Mouse (Mus musculus) heart, adult 18-20 months (tissue): ENCODE measurements around the gene Elmo1. TPM values are rescaled to one million over a fixed set of nuclear protein-coding genes. Genes with fewer than 3 reads are reported as not detected.

Source experiments
- DNase-seq, 2 experiments: peaks; one replicate each; pipeline ENCODE4 v3.0.0; 2021 to 2022; ENCODE audit warnings: mixed read lengths in 1 of 2
- total RNA-seq, 2 experiments: library from RNA; stranded (reverse); gene quantifications; 2 replicates each; pipeline ENCODE4 v1.2.3; 2021

The Elmo1 gene
- total RNA-seq, 2 experiments from 2014 or later = 7.6 to 9.1 TPM

DNA sequence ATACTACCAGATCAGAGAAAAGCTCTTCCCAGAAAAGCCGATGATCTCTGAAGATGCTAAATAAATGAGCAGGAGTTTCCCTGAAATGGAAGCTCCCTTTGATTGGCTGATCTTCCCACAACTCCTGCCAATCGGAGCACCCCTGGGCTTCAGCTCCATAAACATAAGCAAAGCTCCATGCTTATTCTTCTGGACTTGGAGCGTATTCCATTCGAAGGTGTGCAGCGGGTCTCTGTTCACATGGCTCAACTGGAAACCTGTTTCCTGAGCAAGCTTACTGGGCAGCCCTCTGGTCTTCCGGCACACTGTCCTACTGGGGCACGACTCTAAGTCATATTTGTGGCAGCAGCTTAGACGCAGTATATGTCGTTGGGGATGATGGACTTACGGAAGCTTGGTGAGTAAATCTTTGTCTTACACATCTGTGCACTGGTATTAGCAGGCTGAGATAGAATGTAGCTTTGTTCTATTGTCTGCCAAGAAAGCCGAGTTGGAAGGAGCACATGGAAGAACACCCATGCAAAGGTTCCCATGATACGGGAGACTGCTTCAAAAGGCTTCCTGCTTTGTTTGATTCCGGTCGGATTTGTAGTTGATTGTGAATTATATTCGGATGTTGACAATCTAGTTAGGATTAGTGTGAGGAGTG is 382.6 kb downstream of the Elmo1 start:
- DNase-seq = no peak

DNA sequence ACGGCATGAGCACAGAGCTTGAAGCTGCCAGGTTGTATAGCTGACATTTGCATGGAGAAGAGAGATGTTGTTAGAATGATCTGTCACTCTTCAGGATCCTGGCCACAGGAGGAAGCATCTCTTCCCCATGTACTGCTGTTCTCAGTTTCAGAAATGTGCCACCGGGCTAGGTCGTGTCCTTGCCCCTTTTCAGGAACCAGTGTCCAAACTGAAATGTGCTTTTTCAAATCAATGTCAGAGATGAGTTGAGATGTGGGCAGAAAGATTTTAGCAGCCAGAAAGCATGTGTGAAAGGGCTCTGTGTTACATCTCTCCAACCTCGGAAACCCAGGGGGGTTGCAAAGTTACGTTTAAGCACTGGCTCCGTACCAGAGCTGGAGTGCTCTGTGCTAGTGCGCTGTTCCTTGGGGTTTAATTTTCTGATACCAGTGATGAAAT is 383.3 kb downstream of the Elmo1 start:
- DNase-seq = no peak

DNA sequence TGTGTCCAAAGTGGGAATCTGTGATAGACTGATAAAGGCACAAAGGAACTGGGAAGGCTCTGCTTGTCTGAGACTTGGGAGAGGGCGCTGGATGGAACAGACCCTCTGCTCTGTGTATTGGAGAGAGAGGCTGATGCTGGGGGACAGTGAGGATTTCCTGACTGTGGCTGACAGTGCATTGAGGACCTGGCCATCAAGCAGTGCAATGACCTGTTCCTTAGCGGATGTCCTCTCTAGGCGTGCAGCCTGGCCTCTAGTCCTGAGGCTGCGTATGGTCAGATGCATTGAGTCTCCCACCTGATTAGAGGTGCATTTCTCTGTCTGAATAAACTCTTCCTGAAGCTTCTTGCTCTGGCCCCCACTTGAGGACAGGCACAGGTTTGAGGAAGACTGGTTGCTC is 384.2 kb downstream of the Elmo1 start:
- no peak for DNase-seq

DNA sequence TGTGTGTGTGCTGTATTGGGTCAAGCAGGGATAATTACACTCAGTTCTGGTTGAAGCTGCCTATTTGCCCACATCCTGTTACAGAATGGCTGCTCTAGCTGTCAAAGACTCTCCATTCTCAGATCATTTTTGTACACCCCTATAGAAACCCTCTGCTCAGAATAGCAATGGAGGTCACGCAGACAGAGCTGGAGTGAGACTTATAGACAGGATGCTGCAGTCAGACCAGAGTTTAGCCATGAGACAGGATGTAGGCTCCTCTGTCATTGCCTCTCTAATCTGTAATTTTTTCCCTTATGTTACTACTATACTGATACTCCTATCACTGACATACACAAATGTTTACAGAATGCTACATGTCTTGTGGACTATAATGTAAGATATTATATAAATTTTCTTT is 391.4 kb downstream of the Elmo1 start:
- DNase-seq = no peak

DNA sequence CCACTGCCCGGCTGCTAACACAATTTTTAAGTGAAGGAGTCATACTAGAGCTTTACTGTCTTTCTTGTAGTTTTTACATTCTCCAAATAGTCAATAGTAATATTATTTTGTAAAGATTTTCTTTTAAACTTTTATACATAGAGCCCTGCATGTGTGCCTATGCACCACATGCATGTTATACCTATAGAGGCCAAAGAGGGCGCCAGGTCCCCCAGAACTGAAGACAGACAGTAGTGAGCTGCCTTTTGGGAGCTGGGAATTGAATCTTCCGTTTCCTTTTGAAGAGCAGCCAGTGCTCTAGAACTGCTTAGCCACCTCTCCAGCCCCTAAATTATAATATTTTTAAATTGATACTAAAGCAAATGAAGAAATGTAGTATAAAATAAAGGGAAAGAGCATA is 398.7 kb downstream of the Elmo1 start:
- no peak for DNase-seq

DNA sequence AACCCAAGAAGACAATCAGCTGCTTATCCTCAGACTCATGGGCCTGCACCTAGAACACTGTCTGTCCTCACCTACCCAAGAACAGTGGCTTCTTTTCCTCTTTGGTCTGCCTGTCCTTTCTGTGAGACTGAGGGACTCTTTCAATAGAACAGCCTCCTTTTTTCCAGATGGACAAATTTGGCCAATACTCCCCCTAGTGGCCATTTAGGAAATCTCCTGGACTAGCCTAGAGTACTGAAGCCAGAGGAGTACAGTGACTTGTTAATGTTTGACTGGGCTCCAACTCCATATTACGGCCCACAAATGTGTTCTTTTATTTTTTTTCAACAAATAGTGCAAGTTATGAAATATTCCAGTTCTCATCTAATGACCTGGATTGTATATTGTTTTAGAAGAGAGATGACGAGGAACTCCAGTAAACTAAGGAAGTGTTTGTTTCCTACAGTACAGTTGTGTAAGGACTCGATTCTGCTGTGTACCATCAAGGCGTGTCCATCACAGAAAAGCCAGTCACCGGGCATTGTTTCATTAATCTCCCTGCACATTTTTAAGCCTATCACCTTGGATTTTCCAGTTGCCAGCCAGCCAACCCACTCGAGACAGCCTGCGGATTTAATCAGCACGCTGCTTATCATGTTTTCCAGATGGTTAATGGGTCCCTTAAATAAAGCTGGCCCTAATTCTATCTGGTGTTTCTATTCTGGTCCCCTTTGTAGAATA is 399.5 kb downstream of the Elmo1 start:
- peak; percentile 26 to 44 for DNase-seq

DNA sequence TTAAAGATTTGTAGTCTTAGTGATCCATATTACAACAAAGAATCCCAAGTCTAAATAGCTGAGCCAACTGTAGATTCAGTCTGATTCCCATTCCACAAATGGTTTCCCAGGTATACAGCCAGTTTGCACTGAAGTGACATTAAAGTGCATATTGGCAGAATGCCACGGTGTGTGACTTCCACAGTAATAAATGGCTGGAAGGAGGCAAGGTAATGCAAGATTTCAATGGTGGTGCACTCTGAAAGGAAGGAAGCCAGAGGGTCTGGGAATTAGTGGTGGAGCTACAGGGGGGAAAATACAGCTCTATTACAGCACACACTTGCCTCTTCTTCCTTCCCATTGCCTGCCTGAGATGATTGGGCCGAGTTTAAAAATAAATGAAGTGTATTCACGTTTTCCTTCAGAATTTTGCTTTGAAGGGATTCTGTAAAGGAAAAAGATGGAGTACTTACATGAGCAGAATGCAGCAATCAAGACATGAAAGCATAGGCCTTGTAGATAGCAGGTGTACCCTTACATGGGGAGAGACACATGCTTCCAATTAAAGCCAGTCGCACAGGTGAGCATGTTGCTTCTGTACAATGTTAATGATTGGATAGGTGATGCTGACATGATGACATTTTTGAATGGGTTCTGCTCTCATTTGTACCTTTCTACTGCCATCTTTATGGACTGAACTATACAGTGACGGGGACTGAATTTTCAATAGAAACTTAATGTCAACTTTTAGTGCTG is 400.6 kb downstream of the Elmo1 start:
- peak; percentile 21 to 24 for DNase-seq

DNA sequence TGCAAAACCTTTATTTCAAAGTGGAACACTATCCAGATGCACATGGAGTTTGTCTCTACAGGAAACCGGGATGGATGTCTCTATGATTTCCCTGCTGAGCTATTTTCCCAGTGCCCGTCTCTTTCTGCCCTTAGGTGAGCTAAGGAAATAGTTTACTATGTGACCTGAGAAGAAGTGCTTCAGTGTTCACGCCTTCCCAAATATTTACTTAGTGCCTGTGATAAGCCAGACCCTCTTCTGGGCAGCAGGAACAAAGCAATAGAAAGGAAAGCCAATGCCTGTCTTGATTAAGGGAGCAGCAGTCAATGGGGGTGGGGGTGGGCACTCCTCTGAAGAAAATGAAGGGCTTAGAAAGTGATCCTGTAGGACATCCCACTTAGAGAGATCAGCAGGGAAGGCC is 401.3 kb downstream of the Elmo1 start:
- no peak for DNase-seq

DNA sequence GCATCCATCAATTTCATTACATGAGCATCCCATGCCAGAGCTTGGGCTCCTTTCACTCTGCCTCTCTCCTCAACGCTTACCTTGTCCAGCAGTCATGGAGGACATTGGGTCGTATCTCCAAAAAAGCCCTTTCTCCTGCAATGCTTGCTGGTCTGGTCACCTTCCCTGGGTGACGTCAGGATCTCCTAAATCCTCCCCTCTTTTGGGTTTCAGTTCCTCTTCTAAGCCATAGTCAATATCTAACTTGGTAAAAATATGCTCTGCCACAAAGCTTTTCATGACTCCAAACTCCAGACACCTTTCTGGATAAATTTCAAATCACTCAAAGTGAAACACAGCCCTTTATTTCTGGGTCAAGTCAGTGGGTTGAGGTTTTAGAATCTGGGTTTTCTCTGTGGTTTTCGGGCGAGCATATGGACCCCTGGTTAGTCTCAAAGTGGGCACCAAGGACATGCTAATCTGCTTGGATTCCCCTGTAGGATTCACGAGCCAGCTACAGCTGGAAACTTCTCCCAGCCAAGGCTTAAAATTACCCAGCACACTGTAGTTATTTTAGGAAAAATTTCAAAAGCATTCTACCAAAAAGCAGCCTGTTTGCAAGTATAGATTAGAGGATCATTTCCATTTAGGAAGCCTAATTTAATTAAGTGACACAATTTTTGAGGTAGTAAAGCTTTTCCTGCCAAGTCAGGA is 403.8 kb downstream of the Elmo1 start:
- peak; percentile 18 to 24 for DNase-seq

DNA sequence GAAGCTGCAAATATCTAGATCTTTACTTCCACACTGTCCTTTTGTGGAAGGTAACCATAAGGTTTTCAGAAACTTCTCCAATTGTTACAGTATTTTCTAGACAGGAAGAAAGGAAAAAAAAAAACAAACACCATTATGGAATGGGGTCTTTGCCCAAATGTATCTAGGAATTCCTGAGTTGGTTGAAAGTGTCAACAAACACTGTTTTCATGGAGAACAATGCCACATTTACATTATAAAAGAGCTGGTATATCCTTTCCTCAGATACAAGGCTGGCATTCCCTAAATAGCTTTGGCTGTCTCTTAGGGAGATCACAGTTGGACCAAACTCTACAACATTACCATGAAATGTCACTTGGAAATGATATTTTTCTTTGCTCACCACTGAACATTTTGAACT is 411.5 kb downstream of the Elmo1 start:
- no peak for DNase-seq

DNA sequence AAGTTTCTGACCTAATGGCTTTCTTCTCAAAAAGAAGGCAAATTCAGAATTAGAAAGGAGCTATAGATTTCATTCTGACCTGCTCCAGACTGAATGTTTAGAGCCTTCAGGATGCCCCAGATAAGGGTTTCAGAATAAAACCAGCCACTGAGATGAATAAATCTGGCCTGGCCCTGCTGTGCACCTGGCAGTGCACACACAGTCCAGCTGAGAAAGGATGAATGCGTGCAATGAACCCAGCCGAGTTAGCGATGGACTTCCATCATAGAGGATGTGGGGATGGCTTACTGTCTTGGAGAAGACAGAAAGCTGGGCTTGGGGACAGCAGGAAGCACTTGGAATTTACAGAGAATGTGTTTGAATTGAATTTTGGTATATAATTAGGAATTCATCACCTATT is 413.0 kb downstream of the Elmo1 start:
- no peak for DNase-seq

DNA sequence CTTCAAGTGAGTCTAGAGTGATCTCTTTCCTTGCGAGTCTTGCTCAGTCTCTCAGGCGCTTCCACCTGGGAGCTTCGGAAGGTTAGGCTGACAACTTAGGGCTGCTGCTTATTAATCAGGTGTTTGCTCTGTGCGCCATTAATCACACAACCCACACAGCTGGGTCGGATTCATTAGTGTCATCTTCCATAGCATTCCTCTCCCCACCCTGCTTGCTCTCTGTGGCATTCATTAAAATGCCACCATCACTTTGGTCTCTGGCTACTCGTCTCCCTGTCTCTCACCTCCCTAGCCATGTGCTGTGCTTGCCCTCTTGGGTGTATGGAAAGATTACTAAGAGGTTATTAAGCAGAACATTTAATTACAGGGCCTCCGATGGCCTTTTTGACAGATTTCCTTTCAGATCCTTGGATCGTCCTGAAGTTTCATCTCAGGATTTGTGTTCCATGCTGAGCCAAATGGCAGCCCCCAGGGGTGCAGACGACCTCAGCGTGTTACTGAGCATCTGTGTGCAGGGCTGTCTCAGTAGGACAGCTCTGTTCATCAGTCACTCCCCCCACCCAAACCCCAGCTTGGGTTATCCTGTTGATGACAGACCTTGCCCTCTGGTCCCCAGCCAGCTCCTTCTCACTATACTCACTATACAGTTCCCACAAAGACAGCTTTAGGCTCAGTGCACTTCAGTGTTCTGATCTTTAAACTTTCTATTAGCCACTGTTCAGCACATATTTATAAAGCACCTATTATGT is 417.2 kb downstream of the Elmo1 start:
- DNase-seq = no peak

DNA sequence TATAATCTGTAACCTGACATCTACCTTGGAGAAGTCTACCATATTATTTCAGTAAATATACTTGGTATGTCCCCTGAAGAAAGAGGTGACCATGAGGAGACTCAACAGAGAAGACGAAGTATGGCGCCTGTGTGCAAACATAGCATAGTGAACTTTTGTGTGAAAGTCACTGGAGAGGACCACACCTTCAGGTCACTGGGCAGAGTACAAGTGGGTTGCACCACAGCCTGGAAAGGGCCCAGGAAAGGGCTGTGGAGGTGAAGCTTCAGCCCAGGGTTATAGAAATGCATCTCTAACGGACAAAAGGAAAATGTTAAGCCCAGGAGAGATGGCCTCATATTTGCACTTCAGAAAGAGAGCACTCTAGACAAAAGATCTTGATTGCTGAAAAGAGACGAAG is 420.6 kb downstream of the Elmo1 start:
- no peak for DNase-seq

DNA sequence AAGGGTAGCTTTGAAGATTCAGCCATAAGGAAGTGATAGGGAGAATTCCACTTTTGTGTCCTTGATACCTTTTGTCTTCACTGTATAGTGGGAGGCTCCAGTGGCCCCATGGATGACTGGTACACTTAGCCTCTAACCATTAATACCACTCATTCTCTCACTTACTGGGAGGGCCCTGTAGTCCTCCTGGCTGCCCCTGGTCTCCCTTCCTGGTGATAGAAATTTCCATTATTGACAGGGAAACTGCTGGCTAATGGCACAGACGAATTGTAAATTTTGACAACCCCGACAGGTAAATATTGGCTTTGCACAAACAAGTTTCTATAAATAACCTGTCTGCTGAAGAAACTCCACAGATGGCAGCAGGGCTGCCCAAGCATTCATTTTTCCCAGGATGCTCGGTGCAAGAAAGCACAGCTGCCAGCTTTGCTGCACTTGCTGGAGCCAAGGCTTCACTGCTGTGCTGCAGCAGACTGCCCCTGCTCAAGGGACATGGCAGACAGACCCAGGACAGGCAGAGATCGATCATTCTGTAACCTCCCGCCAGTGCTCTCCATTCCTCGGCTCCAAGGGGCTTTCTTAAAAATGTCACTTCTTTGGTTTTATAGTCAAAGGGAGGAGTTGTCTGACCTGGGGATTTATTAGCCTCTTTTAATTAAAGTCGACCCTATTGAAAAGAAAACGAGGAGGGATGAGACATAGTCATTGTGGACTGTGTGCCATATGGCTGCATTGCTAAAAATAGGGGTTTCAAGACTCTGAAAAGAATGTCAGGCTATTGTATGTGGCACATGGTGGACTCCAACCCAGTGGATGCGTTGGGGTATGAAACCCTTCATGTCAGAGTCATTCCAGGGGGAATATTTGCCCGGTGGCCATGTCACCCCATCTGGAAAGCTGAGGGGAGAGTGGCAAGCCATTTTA is 422.2 kb downstream of the Elmo1 start:
- no peak for DNase-seq

DNA sequence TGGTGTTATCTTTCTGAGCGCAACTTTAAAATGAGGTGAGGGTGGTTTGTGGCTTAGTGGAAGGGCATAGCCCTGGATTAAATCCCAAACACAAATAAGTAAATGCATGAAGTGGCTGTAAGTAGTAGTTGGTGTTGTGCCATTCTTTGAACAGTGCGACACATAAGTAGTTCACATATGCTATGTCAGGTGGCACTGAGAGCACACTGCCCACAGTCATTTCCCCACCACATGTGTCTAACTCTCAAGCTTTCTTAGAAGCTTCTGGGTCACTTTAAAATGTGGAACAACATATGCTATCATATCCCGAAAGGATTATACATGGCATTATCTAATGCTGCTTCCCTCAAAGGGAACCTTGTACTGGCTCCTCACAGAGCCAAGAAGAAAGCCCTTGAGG is 424.3 kb downstream of the Elmo1 start:
- no peak for DNase-seq

DNA sequence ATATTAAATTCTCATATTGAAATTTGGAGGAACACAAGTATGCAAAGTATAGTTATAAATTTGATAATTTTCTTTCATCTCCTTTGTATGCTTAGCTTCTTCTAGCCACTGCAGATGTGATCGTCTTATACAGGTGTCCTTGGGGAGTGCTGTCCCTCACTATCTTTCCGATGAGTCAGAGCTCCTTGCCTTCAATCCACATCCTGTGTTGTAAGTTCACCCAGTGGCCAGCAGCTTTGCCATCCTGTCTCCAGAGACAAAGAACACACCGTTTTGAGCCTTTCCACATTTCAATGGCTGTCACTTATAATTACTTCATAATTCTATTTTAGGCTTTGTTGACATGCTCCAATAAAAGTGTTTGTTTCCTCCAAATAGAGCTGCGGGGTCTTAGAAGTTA is 425.7 kb downstream of the Elmo1 start:
- no peak for DNase-seq

DNA sequence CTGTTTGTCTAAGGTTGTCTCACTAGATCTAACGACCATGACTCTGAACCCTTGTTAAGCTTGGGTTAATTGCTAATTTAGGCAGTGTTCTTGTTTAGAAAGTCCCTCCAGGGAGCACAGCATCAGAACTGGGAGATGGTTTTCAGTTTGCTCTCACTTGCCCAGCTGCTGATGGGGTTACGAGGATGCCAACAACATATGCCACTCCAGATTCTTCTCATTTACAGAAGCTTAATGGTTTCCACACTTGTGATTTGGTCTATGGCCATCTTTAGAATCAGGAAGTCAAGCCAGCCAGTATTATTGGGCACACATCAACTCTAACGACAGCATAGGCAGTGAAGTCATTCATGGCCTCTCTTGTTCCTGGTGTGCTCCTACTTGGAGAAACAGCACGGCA is 427.3 kb downstream of the Elmo1 start:
- DNase-seq = no peak

DNA sequence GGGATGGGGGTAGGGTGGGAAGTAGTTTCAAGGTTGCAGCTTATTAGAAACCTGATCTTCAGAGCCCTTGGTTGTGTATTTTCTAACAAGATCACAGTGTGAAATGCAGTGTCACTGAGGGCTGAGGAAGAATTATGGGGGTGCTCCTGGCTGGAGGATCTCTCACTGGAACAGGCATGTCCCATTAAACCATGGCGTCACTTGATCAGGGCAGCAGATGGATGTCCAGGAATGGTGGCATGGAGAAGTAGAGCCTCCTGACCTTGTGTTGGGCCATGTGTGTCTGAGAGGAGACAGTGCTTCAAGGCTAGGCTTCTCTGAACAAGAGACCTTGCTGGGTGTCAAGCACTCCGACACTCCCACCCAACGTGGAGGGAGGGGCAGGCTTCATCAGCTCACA is 431.1 kb downstream of the Elmo1 start:
- no peak for DNase-seq

DNA sequence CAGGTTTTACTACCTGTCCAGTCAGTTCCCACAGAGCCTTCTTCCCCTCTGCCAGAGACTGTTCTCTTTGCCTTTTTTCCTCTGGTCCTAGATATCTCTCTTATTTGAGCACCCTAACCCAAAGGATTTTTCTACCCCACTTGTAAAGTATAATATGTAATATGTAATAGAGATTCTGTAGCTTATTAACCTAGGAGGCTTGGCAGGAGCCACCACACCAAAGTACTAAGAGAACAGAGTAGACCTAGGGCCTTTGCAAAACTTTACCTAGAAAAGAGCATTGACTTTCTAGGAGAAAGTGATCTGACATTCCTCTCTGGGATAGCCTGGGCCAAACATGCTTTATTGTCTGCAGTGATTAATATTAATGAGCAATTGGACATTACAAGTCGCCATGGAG is 433.3 kb downstream of the Elmo1 start:
- DNase-seq = no peak

DNA sequence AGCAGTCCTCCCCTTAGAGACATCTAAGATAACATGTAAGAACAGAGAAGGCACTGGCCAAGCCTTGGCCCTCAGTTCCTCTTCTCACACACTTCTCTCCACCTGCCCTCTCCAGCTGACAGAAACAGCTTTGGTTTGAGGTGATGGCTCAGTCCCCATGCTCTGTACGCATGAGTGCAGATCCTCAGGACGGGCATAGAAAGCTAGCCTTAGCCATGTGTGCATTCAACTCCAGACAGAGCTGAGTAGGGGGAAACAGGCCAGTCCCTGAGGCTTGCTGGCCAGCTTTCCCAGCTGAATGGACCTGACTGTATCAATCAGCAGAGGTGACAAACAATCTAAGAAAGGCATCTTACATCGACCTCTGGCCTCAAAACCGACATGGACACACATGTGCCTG is 435.4 kb downstream of the Elmo1 start:
- no peak for DNase-seq

DNA sequence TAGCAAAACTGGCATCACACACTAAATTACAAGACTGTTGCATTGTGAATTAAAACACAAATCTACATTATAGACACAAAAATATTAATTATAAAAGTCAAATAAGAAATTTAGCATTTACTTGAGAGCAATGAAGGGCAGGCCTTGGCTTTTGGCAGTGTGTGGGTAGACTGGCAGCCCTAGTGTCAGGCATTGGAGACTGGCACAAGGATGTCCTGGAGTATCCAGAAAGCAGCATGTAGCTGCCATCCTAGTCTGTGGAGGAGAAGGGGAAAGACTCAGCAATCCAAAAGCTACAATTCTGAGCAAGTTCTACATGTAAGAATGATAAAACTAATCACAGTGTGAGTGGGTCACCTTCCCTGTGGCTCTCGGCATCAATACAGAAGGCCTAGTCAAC is 446.7 kb downstream of the Elmo1 start:
- DNase-seq = no peak
